Mouse (Mus musculus) testis, postnatal 14 days (tissue): ENCODE data around the gene Mfsd4b1.

Experiments used
- DNase-seq: peaks from one replicate; pipeline ENCODE4 v3.0.0; 2021; ENCODE audit warnings: low spot score

The Mfsd4b1 gene

GRCm38 (mm10) chr10:40024554-40025428, at the start of gene Mfsd4b1:
Mfsd4b1 (minus strand) TSS chr10:40025268.
- peak; percentile 84 for DNase-seq

GRCm38 (mm10) chr10:40073608-40074007, 48.5 kb upstream of the Mfsd4b1 start:
- DNase-seq: no peak

GRCm38 (mm10) chr10:40070684-40071083, 45.6 kb upstream of the Mfsd4b1 start:
- no peak for DNase-seq

- DNase-seq: no peak
Measured at GRCm38 (mm10) chr10:40069270-40069669, 44.2 kb upstream of the Mfsd4b1 start.

- no peak for DNase-seq
Measured at GRCm38 (mm10) chr10:40068595-40068994, 43.5 kb upstream of the Mfsd4b1 start.

GRCm38 (mm10) chr10:40067529-40067928, 42.5 kb upstream of the Mfsd4b1 start:
- DNase-seq: no peak

GRCm38 (mm10) chr10:40067071-40067470, 42.0 kb upstream of the Mfsd4b1 start:
- no peak for DNase-seq

GRCm38 (mm10) chr10:40065357-40065756, 40.3 kb upstream of the Mfsd4b1 start:
- DNase-seq: no peak

- DNase-seq: peak; percentile 3
Measured at GRCm38 (mm10) chr10:40063291-40063890, 38.3 kb upstream of the Mfsd4b1 start.

- DNase-seq: no peak
Measured at GRCm38 (mm10) chr10:40062812-40063211, 37.7 kb upstream of the Mfsd4b1 start.

GRCm38 (mm10) chr10:40061926-40062325, 36.9 kb upstream of the Mfsd4b1 start:
- DNase-seq: no peak

GRCm38 (mm10) chr10:40058786-40059120, 33.7 kb upstream of the Mfsd4b1 start:
- no peak for DNase-seq

- DNase-seq: no peak
Measured at GRCm38 (mm10) chr10:40058062-40058785, 33.2 kb upstream of the Mfsd4b1 start.

- DNase-seq: no peak
Measured at GRCm38 (mm10) chr10:40057615-40058014, 32.5 kb upstream of the Mfsd4b1 start.

- DNase-seq: no peak
Measured at GRCm38 (mm10) chr10:40054455-40054854, 29.4 kb upstream of the Mfsd4b1 start.

- DNase-seq: no peak
Measured at GRCm38 (mm10) chr10:40053896-40054295, 28.8 kb upstream of the Mfsd4b1 start.

- DNase-seq: no peak
Measured at GRCm38 (mm10) chr10:40053257-40053895, 28.3 kb upstream of the Mfsd4b1 start.

- no peak for DNase-seq
Measured at GRCm38 (mm10) chr10:40051997-40052396, 26.9 kb upstream of the Mfsd4b1 start.

GRCm38 (mm10) chr10:40050763-40051162, 25.7 kb upstream of the Mfsd4b1 start:
- DNase-seq: no peak

- DNase-seq: no peak
Measured at GRCm38 (mm10) chr10:40041339-40041738, 16.3 kb upstream of the Mfsd4b1 start.

GRCm38 (mm10) chr10:40036686-40037560, 11.9 kb upstream of the Mfsd4b1 start:
- DNase-seq: no peak
